ENCODE assay signal across 30 mouse cellular contexts in genomic region chr15:30726066-30726465, GRCm38 (mm10).
DNase-seq lines count a peak whose midpoint lies in the region; ATAC-seq and TF ChIP-seq lines count a peak whose summit lies in the region.
"Had no signal": no experiment of that assay in that cellular context is flagged by ENCODE, and none has a peak within 500 bp of the region (broad histone marks: within the 10 kb centered on the region; RNA-seq: fewer than 3 reads in every experiment).

No protein-coding gene starts in this region.

- H3K4me2 ChIP-seq in neural tube, embryonic 12.5 days (replicated peaks) = no peak overlapping the region
- no peak overlapping the region for H3K4me2 ChIP-seq in forebrain, embryonic 12.5 days
- no peak overlapping the region for H3K4me2 ChIP-seq in forebrain, embryonic 16.5 days (ENCODE audit: low read length)
- H3K4me2 ChIP-seq: embryonic facial prominence, embryonic 15.5 days; heart, embryonic 12.5 days; limb, embryonic 12.5 days; liver, embryonic 15.5 days; lung, embryonic 14.5 days had no signal

- 0 out of 2 replicates have a peak overlapping the region, but pooled peaks have one; percentile 18 for H3K27ac ChIP-seq in layer of hippocampus, adult 2 months
- H3K27ac ChIP-seq in neural tube, embryonic 12.5 days = no peak overlapping the region
- H3K27ac ChIP-seq in forebrain, embryonic 12.5 days = peak overlapping the region; percentile 21; the same call in 1 of the 2 replicates
- no peak overlapping the region for H3K27ac ChIP-seq in forebrain, embryonic 16.5 days (ENCODE audit: low read length)
- H3K27ac ChIP-seq: embryonic facial prominence, embryonic 10.5 days; embryonic facial prominence, embryonic 15.5 days; gastrocnemius, adult 2 months; left cerebral cortex, adult 2 months; limb, embryonic 12.5 days; liver, embryonic 15.5 days had no signal

- TF ChIP-seq CTCF in layer of hippocampus, adult 2 months (conservative IDR thresholded peaks at IDR 0.05) = no peak

- H3K9me3 ChIP-seq in neural tube, embryonic 12.5 days = no peaks in the 10 kb centered on the region
- no peaks in the 10 kb centered on the region for H3K9me3 ChIP-seq in forebrain, embryonic 12.5 days
- H3K9me3 ChIP-seq in forebrain, embryonic 16.5 days (ENCODE audit: control insufficient read depth, low read length) = no peaks in the 10 kb centered on the region
- H3K9me3 ChIP-seq: embryonic facial prominence, embryonic 10.5 days; embryonic facial prominence, embryonic 15.5 days; heart, embryonic 12.5 days; limb, embryonic 12.5 days; liver, embryonic 15.5 days had no signal

- WGBS in neural tube, embryonic 12.5 days = 64% methylated on average over 5 of the region's 5 CpGs
- WGBS in forebrain, embryonic 12.5 days = 59% methylated on average over 5 of the region's 5 CpGs
- WGBS in forebrain, embryonic 16.5 days = 19% methylated on average over 5 of the region's 5 CpGs

- no peaks in the 10 kb centered on the region for H3K36me3 ChIP-seq in neural tube, embryonic 12.5 days
- no peaks in the 10 kb centered on the region for H3K36me3 ChIP-seq in forebrain, embryonic 12.5 days (replicated peaks)
- no peaks in the 10 kb centered on the region for H3K36me3 ChIP-seq in forebrain, embryonic 16.5 days (ENCODE audit: control insufficient read depth, insufficient read depth)
- H3K36me3 ChIP-seq: embryonic facial prominence, embryonic 10.5 days; embryonic facial prominence, embryonic 15.5 days; heart, embryonic 12.5 days; limb, embryonic 12.5 days; liver, embryonic 15.5 days had no signal

- no peaks in the 10 kb centered on the region for H3K27me3 ChIP-seq in neural tube, embryonic 12.5 days (replicated peaks)
- no peaks in the 10 kb centered on the region for H3K27me3 ChIP-seq in forebrain, embryonic 12.5 days
- H3K27me3 ChIP-seq in forebrain, embryonic 16.5 days (replicated peaks; ENCODE audit: control insufficient read depth, insufficient read depth, low read length) = no peaks in the 10 kb centered on the region
- H3K27me3 ChIP-seq: embryonic facial prominence, embryonic 15.5 days; heart, embryonic 12.5 days; limb, embryonic 12.5 days; liver, embryonic 15.5 days had no signal

- no peak overlapping the region for H3K4me3 ChIP-seq in layer of hippocampus, adult 2 months
- H3K4me3 ChIP-seq in neural tube, embryonic 12.5 days = no peak overlapping the region
- no peak overlapping the region for H3K4me3 ChIP-seq in forebrain, embryonic 12.5 days (replicated peaks)
- no peak overlapping the region for H3K4me3 ChIP-seq in forebrain, embryonic 16.5 days (replicated peaks; ENCODE audit: low read length)
- H3K4me3 ChIP-seq: embryonic facial prominence, embryonic 10.5 days; embryonic facial prominence, embryonic 15.5 days; gastrocnemius, adult 2 months; heart, embryonic 12.5 days; left cerebral cortex, adult 2 months; limb, embryonic 12.5 days; liver, embryonic 15.5 days had no signal

- peak; percentile 53; the same call in 1 of the 2 replicates for ATAC-seq in neural tube, embryonic 12.5 days (ENCODE audit: low FRiP score, low read depth)
- ATAC-seq in forebrain, embryonic 12.5 days (ENCODE audit: low FRiP score) = peak; percentile 86; the same call in 1 of the 2 replicates
- ATAC-seq in forebrain, embryonic 16.5 days = peak; percentile 75
- ATAC-seq: activated CD4-positive, CD25-positive, alpha-beta regulatory T cell, adult 4 months; intestine, postnatal 0 days had no signal

- no peak overlapping the region for H3K9ac ChIP-seq in neural tube, embryonic 12.5 days
- H3K9ac ChIP-seq in forebrain, embryonic 12.5 days = no peak overlapping the region
- no peak overlapping the region for H3K9ac ChIP-seq in forebrain, embryonic 16.5 days (replicated peaks; ENCODE audit: low read depth, low read length)
- H3K9ac ChIP-seq: embryonic facial prominence, embryonic 15.5 days; heart, embryonic 12.5 days; limb, embryonic 12.5 days; liver, embryonic 15.5 days; lung, embryonic 14.5 days had no signal

- H3K4me1 ChIP-seq in neural tube, embryonic 12.5 days = peaks cover 3% of the 10 kb centered on the region; the same call in 1 of the 2 replicates
- peaks cover 6% of the 10 kb centered on the region; the same call in 1 of the 2 replicates for H3K4me1 ChIP-seq in forebrain, embryonic 12.5 days
- H3K4me1 ChIP-seq in forebrain, embryonic 16.5 days (replicated peaks; ENCODE audit: control insufficient read depth, insufficient read depth, low read length) = peaks cover 6% of the 10 kb centered on the region
- H3K4me1 ChIP-seq: embryonic facial prominence, embryonic 10.5 days; embryonic facial prominence, embryonic 15.5 days; heart, embryonic 12.5 days; limb, embryonic 12.5 days; liver, embryonic 15.5 days had no signal

- DNase-seq in layer of hippocampus, adult 2 months (ENCODE audit: low spot score in 2 of 2) = no peak
- DNase-seq in layer of hippocampus, adult 8-10 months (ENCODE audit: low spot score in 2 of 2) = no peak
- no peak for DNase-seq in neural tube, embryonic 10.5 days (ENCODE audit: extremely low spot score, low spot score)
- no peak for DNase-seq in urinary bladder, postnatal 14 days (ENCODE audit: low spot score)
- no peak for DNase-seq in heart, adult 9 months (ENCODE audit: low spot score in 2 of 2)
- DNase-seq: adrenal gland, adult 2 months; B cell, adult 2 months; cerebellum, adult 8-10 months; cerebellum, postnatal 25 days; gastrocnemius, adult 2 months; gastrocnemius, postnatal 36 days; heart, adult 18-20 months; heart, postnatal 4 days; kidney, adult 9 months; kidney, postnatal 14 days; lung, embryonic 14.5 days; lung, postnatal 14 days; thymus, adult 2 months; thymus, postnatal 4 days had no signal

Comparison
In these comparisons a context has a peak if more than half of its experiments do, and no peak if none do; other contexts are left out.
1. H3K27ac ChIP-seq: peak in layer of hippocampus, adult 2 months (single experiment) and forebrain, embryonic 12.5 days (single experiment); none in neural tube, embryonic 12.5 days (single experiment) and forebrain, embryonic 16.5 days (single experiment).
2. Peak in every context shown above with its lines, with median percentiles within 50 percentile points of each other: ATAC-seq.